Mouse (Mus musculus) limb, embryonic 12.5 days (tissue): ENCODE results near the gene Fbxw5. TPM values are rescaled to one million over a fixed set of nuclear protein-coding genes. Genes with fewer than 3 reads are reported as not detected.

Source experiments
- ATAC-seq: fragments of 200-750 bp; cut with Nextera tagmentation; 2 replicates; pipeline ENCODE4 v1.8.0; 2017; ENCODE audit warnings: low read depth, moderate TSS enrichment; ENCODE audit not compliant: insufficient number of reproducible peaks, insufficient read depth, low FRiP score, low TSS enrichment
- H3K27ac ChIP-seq: fragments of 300-500 bp; sonication (generic); 2 replicates; pipeline ENCODE4 v1.5.1; 2016; ENCODE audit warnings: mild to moderate bottlenecking, moderate library complexity
- H3K27me3 ChIP-seq: fragments of 300-500 bp; sonication (generic); 2 replicates; pipeline ENCODE4 v1.6.1; 2016; ENCODE audit warnings: mild to moderate bottlenecking, moderate library complexity
- H3K36me3 ChIP-seq: fragments of 300-500 bp; sonication (generic); 2 replicates; pipeline ENCODE4 v1.6.1; 2016; ENCODE audit warnings: mild to moderate bottlenecking, moderate library complexity
- H3K4me1 ChIP-seq: fragments of 300-500 bp; sonication (generic); replicated peaks from 2 replicates; pipeline ENCODE4 v1.6.1; 2016
- H3K4me2 ChIP-seq: fragments of 300-500 bp; sonication (generic); 2 replicates; pipeline ENCODE4 v1.6.1; 2016; ENCODE audit warnings: mild to moderate bottlenecking, moderate library complexity
- H3K4me3 ChIP-seq: fragments of 300-500 bp; sonication (generic); replicated peaks from 2 replicates; pipeline ENCODE4 v1.5.1; 2016; ENCODE audit warnings: mild to moderate bottlenecking
- H3K9ac ChIP-seq: fragments of 300-500 bp; sonication (generic); replicated peaks from 2 replicates; pipeline ENCODE4 v1.6.1; 2016; ENCODE audit warnings: mild to moderate bottlenecking, moderate library complexity
- H3K9me3 ChIP-seq: fragments of 300-500 bp; sonication (generic); 2 replicates; pipeline ENCODE4 v1.6.1; 2016; ENCODE audit warnings: mild to moderate bottlenecking, moderate library complexity
- WGBS: fragments of 180-500 bp; shearing (Covaris S2); methylation state at CpG from one replicate; pipeline ENCODE4 v1.1.7; 2016; 5-methylcytosine and 5-hydroxymethylcytosine counted together
- polyA plus RNA-seq: library from polyadenylated mRNA; unstranded; fragments of >200 nt; fragmentation: Nextera tagmentation; extraction: Ambion mirVana; gene quantifications from 2 replicates; pipeline ENCODE4 v1.2.1, GENCODE M21; 2016

Gene Fbxw5
- polyA plus RNA-seq, 1 experiment from 2014 or later, result 68.4 TPM

DNA sequence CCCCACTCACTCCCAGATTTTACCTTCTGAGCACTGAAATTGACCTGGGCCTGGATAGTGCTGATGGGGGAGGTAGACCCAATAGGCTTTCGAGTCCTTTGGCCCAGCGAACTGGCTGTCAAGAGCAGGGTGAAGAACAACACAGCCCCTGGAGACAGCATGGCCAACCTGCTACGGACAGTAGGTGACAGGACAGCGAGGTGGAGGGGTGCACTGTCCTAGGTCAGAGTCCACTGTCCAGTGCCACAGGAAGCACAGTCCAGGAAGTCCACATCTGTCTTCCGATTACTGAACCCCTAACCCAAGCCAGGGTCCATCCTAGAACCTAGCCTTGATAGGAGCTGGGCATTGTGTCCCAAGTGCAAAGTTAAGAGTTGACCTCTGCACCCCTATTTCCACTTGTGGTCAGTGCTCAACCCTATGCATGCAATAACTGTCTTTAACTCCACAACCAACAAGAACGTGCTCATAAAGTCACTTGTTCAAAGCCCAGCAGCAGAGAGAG, 427 bp upstream of the Fbxw5 start:
- ATAC-seq, result peak; percentile 45; the same call in 1 of the 2 replicates
- WGBS, result 68% methylated on average over 6 of the region's 6 CpGs
- peak overlapping the region; percentile 42; the same call in 1 of the 2 replicates for H3K27ac ChIP-seq

DNA sequence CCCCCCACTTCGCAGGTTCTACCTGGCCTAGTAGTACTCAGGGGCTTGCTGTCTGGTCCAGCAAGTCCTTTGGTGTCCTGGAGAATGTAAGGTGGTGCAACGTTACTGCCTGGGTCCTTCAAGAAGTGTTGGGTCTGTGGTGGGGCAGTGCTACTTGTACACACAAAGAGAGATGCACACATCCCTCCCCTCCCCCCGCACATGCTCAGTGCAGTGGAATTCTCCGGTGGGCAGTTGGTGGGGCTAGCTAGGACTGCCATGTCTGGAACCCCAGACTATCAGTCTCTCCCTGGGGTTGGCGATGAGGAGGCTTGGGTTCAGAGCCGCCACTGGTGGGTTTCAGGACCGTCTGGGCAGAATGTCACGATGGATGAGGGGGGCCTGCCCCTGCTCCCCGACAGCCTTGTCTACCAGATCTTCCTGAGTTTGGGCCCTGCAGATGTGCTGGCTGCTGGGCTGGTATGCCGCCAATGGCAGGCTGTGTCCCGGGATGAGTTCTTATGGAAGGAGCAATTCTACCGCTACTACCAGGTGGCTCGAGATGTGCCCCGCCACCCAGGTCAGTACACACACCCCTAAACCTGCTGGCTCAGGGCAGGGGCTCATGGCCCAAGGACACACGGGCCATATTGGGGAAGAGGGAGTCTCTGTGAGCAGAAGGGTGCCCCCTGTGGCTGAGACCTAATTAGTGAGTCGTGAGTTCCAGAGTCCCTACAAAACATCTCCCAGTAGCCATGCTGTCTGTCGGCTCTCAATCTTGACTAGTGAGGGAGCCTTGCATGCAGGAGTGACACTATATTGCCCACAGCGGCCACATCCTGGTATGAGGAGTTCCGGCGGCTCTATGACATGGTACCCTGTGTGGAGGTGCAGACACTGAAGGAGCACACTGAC, 1.3 kb downstream of the Fbxw5 start, which contains the start of gene C8g:
Gene C8g, minus strand, starts transcription at position 127 of the 894 bp plus-strand sequence.
- peak within 1 kb of the TSS; percentile 92 for H3K9ac ChIP-seq
- H3K27ac ChIP-seq, result peak within 1 kb of the TSS; percentile 60; the same call in 1 of the 2 replicates
- H3K9me3 ChIP-seq, result no peaks in the 10 kb centered on the region
- no peaks in the 10 kb centered on the region for H3K27me3 ChIP-seq
- peaks cover 15% of the 10 kb centered on the region for H3K4me1 ChIP-seq
- ATAC-seq, result no peak
- H3K4me3 ChIP-seq, result peak within 1 kb of the TSS; percentile 83
- WGBS, result 77% methylated on average over 20 of the region's 20 CpGs
- H3K4me2 ChIP-seq, result peak within 1 kb of the TSS; percentile 92
- H3K36me3 ChIP-seq, result peaks cover 33% of the 10 kb centered on the region

More for the DNA sequence above, 427 bp upstream of the Fbxw5 start:
- Histone ChIP-seq H3K4me2 (peak overlapping the region; percentile 92), H3K27me3 (no peaks in the 10 kb centered on the region), H3K9ac (peak overlapping the region; percentile 44; the same call in 1 of the 2 replicates), H3K9me3 (no peaks in the 10 kb centered on the region), H3K4me1 (peaks cover 15% of the 10 kb centered on the region), H3K4me3 (peak overlapping the region; percentile 83), H3K36me3 (peaks cover 28% of the 10 kb centered on the region)

DNA sequence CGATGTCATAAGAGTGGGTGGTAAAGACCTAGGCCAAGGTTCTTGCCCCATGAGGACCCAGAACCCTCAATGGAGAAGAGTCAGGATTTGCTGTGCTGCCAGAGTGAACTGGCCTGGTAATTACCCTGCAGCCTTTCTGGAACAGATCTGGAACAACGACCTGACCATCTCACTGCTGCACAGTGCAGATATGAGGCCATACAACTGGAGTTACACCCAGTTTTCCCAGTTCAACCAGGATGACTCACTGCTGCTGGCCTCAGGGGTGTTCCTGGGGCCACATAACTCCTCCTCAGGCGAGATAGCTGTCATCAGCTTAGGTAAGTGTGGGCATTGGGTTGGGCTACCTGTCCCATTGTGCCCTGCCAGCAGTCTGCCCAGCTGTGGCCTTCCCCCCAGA, 2.2 kb downstream of the Fbxw5 start:
- H3K4me1 ChIP-seq, result peaks cover 17% of the 10 kb centered on the region
- ATAC-seq, result no peak
- 80% methylated on average over 3 of the region's 3 CpGs for WGBS
- H3K27ac ChIP-seq, result no peak overlapping the region
- no peaks in the 10 kb centered on the region for H3K9me3 ChIP-seq
- no peak overlapping the region for H3K4me2 ChIP-seq
- H3K4me3 ChIP-seq, result no peak overlapping the region
- H3K9ac ChIP-seq, result no peak overlapping the region
- H3K36me3 ChIP-seq, result peaks cover 33% of the 10 kb centered on the region
- H3K27me3 ChIP-seq, result no peaks in the 10 kb centered on the region

DNA sequence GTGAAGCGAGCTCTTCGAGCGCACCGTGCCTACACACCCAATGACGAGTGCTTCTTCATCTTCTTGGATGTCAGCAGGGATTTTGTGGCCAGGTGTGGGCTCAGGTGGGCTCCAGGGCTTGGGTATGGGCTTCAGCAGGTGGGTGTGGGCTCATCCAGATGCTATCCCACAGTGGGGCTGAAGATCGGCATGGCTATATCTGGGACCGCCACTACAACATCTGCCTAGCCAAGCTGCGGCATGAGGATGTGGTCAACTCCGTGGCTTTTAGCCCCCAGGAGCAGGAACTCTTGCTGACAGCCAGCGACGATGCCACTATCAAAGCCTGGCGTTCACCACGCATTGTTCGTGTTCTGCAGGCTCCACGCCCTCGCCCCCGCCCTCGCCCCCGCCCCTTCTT, 4.0 kb downstream of the Fbxw5 start:
- no peak overlapping the region for H3K4me3 ChIP-seq
- H3K27me3 ChIP-seq, result no peaks in the 10 kb centered on the region
- no peak overlapping the region for H3K4me2 ChIP-seq
- no peak for ATAC-seq
- no peaks in the 10 kb centered on the region for H3K9me3 ChIP-seq
- WGBS, result 94% methylated on average over 19 of the region's 19 CpGs
- no peak overlapping the region for H3K27ac ChIP-seq
- no peak overlapping the region for H3K9ac ChIP-seq
- H3K36me3 ChIP-seq, result peaks cover 33% of the 10 kb centered on the region
- H3K4me1 ChIP-seq, result peaks cover 15% of the 10 kb centered on the region

DNA sequence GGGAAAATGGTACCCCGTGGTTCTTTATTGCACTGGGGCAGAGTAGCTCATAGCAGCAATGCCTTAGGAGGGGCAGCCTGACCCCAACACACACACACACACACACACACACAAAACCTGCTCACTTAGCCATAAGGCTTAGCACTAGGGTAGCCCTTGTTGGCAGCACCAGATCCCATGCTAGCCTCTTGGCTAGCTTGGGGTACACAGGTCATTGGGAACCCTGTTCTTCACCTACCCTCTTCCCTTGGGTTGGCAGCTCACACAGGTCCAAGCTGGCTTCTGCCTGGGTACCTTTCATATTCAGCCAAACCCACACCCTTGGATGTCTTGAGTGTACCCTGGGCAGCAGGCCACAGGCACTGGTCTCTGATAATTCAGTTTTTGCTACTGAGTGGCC, 4.5 kb downstream of the Fbxw5 start:
- H3K36me3 ChIP-seq, result peaks cover 33% of the 10 kb centered on the region
- no peaks in the 10 kb centered on the region for H3K27me3 ChIP-seq
- H3K27ac ChIP-seq, result no peak overlapping the region
- peaks cover 15% of the 10 kb centered on the region for H3K4me1 ChIP-seq
- H3K4me2 ChIP-seq, result no peak overlapping the region
- no peak overlapping the region for H3K9ac ChIP-seq
- H3K9me3 ChIP-seq, result no peaks in the 10 kb centered on the region
- no peak overlapping the region for H3K4me3 ChIP-seq
- no peak for ATAC-seq
- WGBS, result 73% methylated on average over 1 of the region's 1 CpGs

DNA sequence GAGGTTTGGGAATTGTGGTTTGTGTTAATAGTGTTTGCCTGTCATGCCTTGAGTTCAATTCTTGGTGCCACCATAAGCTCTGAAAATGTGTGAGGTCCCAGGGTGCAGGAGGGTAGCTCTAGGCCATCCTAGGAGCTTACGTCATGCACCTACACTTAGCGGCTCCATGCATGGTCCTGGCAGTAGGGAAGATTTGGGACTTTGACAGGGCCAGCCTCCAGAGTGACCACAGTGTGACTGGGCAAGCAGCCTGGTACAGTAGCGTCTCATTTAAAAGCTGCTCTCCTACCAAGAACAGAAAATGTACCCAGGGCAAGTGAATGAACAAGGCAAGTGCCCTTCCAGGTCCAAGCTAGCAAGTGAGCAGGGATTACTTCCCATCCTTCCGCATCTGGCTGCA, 5.3 kb downstream of the Fbxw5 start:
- Histone ChIP-seq H3K4me2 (no peak overlapping the region), H3K9ac (no peak overlapping the region), H3K4me3 (no peak overlapping the region), H3K27ac (no peak overlapping the region), H3K4me1 (peaks cover 12% of the 10 kb centered on the region), H3K27me3 (no peaks in the 10 kb centered on the region), H3K36me3 (peaks cover 33% of the 10 kb centered on the region), H3K9me3 (no peaks in the 10 kb centered on the region)
- ATAC-seq, result no peak
- WGBS, result 89% methylated on average over 4 of the region's 4 CpGs

DNA sequence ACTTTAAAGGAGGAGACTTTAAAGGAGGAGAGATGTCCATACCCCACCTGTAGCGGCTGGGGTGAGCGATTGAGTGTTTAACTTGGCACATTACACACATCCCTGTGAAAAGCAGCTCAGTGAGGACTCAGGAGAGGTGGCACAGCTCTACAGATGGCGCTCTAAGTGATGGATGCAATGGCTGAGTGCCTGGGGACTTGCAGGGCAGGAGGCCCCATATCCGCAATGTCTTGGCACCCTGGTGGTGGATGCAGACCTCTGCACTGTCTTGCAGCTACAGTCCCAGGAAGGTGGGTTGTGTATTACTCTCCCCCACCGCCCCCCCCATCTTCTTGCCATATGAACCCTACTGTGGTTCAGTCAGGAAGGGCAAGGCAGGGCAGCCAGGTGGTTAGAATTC, 6.4 kb downstream of the Fbxw5 start:
- H3K4me3 ChIP-seq, result no peak overlapping the region
- no peaks in the 10 kb centered on the region for H3K27me3 ChIP-seq
- peaks cover 5% of the 10 kb centered on the region for H3K4me1 ChIP-seq
- H3K9ac ChIP-seq, result no peak overlapping the region
- WGBS, result 35% methylated on average over 5 of the region's 5 CpGs
- H3K9me3 ChIP-seq, result no peaks in the 10 kb centered on the region
- peaks cover 33% of the 10 kb centered on the region for H3K36me3 ChIP-seq
- no peak for ATAC-seq
- H3K4me2 ChIP-seq, result no peak overlapping the region
- no peak overlapping the region for H3K27ac ChIP-seq

DNA sequence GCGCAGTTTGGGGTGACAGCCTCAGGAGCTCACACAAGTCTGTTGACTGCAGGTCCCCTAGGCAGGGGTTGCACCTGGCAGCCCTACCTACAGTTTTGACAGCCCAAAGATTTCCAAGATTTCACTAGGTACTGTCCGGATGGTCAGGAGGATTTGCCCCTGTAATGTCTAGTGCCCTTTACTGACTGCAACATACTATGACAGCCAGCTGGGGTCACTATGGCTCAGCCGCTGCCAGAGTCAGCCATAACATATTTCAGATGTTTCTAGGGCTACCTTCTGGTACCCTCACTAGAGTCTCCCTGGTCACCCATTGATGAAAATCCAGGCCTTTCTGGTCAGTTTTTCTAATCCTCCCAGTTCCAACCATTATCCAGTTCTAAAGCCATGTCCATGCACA, 9.4 kb downstream of the Fbxw5 start:
- H3K4me2 ChIP-seq, result no peak overlapping the region
- 66% methylated on average over 3 of the region's 3 CpGs for WGBS
- peaks cover 7% of the 10 kb centered on the region for H3K36me3 ChIP-seq

DNA sequence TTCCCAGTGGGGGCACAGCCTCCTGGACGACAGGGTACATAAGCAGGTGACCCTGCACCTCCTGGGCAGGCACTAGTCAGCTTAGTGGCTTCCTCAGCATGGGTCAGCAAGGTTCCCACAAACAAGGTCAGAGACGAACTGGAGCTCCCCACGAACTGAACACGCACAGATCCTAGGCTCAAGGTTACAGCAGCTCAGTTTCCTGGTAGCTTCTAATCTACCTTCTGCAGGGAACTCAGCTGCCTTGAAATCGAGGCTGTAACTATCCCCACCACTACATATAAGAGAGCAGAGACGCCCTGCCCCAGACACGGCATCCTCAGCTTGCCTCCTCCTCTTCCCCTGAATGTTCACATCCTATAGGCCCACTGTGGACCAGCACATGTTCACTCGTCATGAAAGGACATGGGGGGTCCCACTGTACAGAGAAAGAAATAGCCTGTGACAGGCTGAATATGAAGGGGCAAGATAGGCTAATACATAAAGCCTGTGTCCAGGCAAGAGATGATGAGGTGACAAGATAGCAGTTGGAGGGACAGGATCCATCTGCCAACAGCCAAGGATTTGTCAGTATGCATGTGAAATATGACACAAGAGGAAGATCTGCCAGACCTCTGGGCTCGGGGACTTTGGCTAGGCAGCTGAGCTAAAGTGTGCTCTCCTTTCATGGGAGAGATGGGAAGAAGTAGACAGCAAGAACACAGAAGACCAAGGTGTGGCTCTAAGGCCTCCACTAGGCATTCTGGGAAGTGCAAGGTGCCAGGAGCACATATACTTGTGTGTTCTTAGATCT, 26.2 kb downstream of the Fbxw5 start:
- no peaks in the 10 kb centered on the region for H3K9me3 ChIP-seq
- no peak overlapping the region for H3K27ac ChIP-seq
- no peak for ATAC-seq
- H3K4me3 ChIP-seq, result no peak overlapping the region
- H3K36me3 ChIP-seq, result peaks cover 98% of the 10 kb centered on the region
- WGBS, result 87% methylated on average over 9 of the region's 9 CpGs
- no peak overlapping the region for H3K9ac ChIP-seq
- H3K4me1 ChIP-seq, result no peaks in the 10 kb centered on the region
- no peak overlapping the region for H3K4me2 ChIP-seq
- no peaks in the 10 kb centered on the region for H3K27me3 ChIP-seq

More for the DNA sequence above, 9.4 kb downstream of the Fbxw5 start:
- no peak for ATAC-seq
- Histone ChIP-seq H3K9me3 (no peaks in the 10 kb centered on the region), H3K27me3 (no peaks in the 10 kb centered on the region), H3K27ac (no peak overlapping the region), H3K4me3 (no peak overlapping the region), H3K4me1 (0 out of 2 replicates have a peak, but pooled peaks cover 2% of the 10 kb centered on the region), H3K9ac (no peak overlapping the region)

DNA sequence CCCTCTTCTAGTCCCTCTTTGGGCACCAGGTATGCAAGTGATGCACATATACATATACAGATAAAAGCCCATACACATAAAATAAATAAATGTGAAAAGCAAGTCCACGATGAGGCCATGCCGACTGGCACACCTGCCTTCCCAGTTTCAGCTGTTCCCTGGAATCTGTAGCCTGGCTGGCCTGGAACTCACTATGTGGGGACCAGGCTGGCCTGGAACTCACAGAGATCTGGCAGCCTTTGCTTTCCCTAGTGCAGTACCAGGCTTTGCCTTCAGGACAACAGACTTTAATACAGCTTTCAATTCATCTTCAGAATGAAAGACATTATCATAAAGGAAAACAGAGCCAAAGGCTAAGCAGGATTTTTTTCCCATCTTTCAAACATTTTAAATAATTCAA, 33.2 kb downstream of the Fbxw5 start:
- Histone ChIP-seq H3K27ac (no peak overlapping the region), H3K36me3 (peaks cover 88% of the 10 kb centered on the region), H3K9me3 (no peaks in the 10 kb centered on the region), H3K4me3 (no peak overlapping the region), H3K9ac (no peak overlapping the region), H3K4me2 (no peak overlapping the region), H3K27me3 (no peaks in the 10 kb centered on the region), H3K4me1 (no peaks in the 10 kb centered on the region)
- WGBS, result 94% methylated on average over 2 of the region's 2 CpGs
- ATAC-seq, result no peak
